Mouse (Mus musculus) layer of hippocampus, adult 11-12 months (tissue): ENCODE results near the gene Sgo2b.
"Not testable (repeated sequence)": the region's sequence is repeated elsewhere in the genome, so short reads cannot be mapped to it uniquely, and the experiment has no call there.

Experiments used
- DNase-seq: peaks from one replicate; pipeline ENCODE4 v3.0.0; 2022; ENCODE audit warnings: low spot score

Sgo2b gene

DNA sequence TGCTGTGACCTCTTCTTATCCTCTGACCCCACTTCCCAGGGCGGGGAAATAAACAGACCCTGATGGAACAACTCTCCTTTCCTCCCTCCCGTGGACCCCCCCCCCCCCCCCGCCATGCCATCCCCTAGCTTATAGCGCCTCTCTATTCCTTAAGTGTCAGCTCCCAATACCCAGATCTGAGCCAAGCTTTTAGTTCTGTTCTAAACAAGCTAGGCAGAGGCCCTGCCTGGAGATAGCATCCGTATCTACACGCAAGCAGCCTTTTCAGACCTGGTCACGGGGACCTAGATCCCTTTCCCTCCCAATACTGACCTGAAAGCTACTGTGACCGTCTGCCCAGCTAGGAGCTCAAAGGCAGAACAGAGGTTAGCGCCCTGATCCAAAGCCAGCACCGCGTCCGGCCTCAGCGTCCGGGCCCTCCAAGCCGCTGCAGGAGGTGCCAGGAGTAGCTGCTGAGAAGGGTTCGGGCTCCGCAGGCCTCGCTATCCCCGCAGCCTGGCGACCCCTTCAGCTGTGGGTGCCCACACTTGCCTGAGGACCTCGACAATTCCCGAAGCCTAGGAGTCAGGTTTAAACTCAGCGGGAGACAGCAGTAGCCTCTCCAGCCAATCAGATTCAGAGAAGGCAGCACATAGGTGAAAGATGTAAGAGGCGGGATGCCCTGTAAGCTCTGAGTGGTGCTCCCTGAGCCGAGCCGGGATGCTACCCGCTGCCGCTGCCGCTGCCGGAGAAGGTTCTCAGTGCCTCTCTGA is at the start of gene Sgo2b:
TSS of gene Sgo2b (minus strand) at position 623 of the 752 bp plus-strand sequence.
- DNase-seq: no peak

DNA sequence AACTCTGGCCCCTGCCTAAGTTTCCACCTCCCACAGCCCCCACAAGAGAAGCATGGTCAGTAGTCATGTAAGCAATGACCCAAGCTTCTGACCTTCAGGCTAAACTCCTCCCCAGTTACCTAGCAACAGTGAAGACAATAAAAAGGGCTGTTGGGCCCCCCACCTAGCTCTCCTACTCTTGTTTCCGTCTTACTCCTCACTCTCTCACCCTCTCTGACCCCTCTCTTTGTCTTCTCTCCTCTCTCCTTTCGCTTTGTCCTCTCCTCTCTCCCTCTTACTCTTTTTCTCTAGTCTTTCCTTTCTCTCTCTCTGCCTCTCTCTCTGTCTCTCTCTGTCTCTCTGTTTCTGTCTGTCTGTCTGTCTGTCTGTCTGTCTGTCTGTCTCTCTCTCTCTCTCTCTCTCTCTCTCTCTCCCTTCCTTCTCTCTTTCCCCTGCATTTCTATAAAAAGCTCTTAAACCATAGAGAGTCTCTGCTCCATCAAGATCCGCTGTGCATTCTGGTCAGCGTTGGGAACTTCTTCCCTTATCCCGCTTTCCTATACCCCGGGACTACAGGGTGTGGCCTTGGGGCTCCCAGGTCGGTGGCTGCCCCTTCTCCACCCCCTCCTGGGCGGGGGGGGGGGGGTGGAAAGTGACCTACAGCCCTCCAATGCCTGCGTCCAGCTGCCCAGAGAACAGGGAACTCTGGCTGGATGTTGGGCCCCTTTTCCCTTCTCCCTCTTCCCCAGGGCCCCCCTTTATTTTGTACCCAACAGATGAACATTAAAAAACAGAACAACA is 18.8 kb upstream of the Sgo2b start:
- DNase-seq: not testable (repeated sequence)

DNA sequence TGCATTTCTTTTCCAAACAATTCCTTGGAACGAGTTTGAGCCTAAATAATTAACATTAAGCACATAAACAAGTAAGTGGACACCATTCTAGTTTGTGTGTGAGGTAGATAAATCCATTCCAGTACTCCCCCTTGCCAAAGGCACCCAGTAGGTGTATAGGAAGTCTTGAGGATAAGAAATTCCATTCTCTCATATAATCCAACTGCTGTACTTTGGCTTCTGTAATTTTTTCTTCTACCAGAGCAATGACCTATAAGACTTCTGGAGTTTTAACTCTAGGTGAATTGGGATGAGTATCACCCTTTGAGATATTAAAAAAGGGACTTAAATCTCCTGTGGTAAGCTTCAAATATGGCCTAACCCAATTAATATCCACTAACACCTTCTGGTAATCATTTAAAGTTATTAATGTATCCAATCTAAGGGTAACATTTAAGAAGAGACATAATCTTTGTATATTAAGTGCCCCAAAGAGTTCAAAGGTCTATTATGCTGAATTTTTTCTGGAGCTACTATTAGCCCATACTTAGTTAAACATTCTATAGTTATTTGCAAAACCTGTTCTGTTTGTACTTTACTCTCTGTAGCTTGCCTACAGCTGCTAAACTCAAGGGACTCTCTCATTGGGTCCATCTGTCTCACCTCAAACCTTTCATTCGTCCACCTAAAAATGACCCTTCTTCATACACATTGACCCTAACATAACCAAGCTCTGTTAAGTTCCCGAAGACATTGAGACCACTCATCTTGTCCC is 9.2 kb upstream of the Sgo2b start:
- no peak for DNase-seq

DNA sequence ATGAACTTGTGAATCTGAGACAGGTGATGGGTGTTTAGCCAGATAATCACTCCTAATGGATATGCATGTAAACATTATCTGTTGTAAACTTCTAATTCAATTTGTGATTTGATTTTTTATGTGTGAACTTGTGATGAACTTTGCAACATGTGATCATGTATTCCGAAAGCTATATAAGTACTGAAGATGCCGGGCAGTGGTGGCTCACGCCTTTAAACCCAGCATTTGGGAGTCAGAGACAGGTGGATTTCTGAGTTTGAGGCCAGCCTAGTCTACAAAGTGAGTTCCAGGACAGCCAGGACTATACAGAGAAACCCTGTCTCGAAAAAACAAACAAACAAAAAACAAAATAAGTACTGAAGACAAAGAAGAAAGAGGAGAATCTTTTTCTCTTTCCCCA is 1.8 kb upstream of the Sgo2b start:
- DNase-seq: not testable (repeated sequence)

GRCm38 (mm10) chr8:63933171-63933570 is 18.9 kb downstream of the Sgo2b start:
- DNase-seq: no peak

DNA sequence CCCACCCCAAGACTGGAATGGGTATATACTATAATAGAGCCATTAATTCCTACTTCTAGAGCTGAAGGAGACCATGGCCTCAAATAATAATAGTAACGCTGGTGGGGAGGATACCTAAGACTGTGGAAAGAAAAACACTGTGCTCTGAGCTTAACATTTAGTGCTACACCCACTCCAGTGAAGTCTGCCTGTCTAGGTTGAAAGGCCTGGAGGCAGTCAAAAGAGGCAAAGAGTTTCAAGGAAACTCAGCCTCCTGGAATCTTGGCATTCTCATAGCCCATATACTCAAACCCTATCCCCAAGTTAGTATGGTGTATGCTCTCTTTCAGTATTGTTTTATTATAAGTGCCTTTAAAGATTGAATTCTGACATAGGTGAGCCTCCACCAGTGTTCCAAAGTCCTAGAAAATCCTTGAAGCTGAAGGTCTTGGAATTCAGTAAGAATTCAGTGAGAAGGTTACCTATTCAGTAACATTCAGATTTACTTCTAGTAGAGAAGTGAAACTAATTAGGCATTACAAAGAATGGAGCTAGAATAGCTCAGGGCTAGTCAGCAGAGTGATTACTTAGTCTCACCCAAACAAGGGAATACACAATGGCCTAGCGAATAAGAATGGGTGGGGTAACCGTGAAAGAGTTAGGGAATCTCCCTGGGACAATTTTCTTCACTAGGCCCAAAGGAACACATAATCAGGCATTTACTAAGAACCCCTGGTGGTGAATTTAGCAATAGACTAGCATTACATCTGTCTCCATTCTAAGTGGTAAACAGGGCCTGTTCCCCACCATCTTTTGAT is 22.5 kb downstream of the Sgo2b start:
- no peak for DNase-seq

GRCm38 (mm10) chr8:63921257-63921960 is 30.6 kb downstream of the Sgo2b start:
- DNase-seq: no peak

GRCm38 (mm10) chr8:63895096-63895495 is 57.0 kb downstream of the Sgo2b start:
- DNase-seq: no peak

DNA sequence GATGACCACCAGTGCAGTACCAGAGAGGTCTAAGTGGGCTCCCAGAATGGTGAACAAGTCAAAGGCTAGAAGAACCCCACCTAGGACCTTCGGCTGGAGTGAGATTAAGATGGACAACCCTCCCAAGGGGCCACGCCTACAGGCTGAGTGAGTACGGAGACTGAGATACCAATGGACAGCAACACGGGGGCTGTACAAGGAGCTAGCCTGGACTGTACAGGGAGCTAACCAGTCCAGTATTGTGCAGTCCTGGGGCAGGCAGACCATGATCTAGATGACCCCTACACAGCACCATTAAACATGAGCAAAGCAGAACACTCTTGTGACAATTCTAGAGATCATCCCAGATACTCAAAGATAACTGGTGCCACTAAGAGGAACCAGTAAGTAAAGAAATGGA is 73.7 kb downstream of the Sgo2b start:
- DNase-seq: no peak

- peak; percentile 78 for DNase-seq
Observed at GRCm38 (mm10) chr8:63877393-63877792, 74.7 kb downstream of the Sgo2b start.

- DNase-seq: no peak
Observed at GRCm38 (mm10) chr8:63876949-63877348, 75.1 kb downstream of the Sgo2b start.
